Mouse (Mus musculus) MN1 (cell line): Measurements from ENCODE around the gene Rab1a.
"Not testable (repeated sequence)": the region's sequence is repeated elsewhere in the genome, so short reads cannot be mapped to it uniquely, and the experiment has no call there.

Experiments
- DNase-seq: peaks from one replicate; pipeline ENCODE4 v3.0.0-alpha.2; 2016; ENCODE audit warnings: low spot score

Gene Rab1a

DNA sequence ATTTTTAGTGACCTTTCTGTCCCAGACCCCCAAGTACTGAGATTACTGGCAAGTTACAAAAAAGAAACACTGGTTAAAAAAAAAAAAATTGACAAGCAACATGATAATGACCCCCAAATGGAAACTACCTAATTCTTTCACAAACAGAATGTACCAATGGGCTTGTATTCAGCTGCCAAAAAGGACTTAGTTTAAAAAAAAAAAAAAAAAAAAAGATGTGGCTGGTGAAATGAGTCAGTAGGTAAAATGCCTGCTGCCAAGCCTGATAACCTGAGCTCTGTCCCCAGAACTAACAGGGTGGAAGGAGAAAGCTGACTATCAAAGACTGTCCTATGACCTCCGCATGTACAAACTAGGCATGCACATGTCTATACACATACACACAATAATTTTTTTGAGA is 16.0 kb downstream of the Rab1a start:
- DNase-seq = no peak

DNA sequence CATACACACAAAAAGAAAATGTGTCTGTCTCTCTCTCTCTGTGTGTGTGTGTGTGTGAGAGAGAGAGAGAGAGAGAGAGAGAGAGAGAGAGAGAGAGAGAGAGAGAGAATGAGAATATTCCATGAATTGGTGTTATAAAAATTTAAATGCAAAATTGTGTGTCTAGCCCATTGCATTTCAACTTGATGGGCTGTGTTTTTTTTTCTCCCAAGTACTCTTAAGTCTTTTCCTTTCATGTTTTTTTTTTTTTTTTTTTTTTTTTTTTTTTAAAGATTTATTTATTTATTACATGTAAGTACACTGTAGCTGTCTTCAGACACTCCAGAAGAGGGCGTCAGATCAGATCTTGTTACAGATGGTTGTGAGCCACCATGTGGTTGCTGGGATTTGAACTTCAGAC is 20.4 kb downstream of the Rab1a start:
- not testable (repeated sequence) for DNase-seq

DNA sequence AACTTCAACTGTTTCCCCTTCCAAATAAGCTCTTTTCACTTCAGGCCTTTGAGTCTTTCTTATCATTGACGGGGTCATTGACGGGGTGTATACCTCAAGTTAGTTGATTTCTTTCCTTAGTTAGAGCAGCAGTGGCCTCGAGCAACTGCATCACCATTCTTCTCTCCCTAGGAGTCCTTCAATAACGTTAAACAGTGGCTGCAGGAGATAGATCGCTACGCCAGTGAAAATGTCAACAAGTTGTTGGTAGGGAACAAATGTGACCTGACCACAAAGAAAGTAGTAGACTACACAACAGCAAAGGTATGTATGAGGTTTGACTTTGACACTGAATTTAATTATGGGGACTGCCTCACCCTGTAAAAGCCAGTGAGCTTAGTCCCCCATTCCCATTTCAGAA is 23.0 kb downstream of the Rab1a start:
- DNase-seq = no peak

DNA sequence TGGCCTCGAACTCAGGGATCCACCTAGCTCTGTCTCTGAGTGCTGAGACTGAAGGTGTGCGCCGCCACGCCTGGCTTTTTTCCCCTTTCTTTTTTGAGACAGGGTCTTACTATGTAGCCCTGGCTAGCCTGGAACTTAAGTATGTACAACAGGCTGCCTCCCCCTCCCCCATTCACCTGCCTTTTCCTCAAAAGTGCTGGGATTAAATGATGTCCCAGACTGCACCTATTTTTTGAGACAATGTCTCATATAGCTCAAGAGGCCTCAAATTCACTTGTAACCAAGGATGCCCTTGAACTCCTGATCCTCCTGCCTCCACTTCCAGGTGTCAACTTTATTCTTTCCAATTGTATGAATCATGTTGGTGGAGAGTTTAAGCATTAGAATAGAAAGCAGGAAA is 24.7 kb downstream of the Rab1a start:
- DNase-seq = no peak

DNA sequence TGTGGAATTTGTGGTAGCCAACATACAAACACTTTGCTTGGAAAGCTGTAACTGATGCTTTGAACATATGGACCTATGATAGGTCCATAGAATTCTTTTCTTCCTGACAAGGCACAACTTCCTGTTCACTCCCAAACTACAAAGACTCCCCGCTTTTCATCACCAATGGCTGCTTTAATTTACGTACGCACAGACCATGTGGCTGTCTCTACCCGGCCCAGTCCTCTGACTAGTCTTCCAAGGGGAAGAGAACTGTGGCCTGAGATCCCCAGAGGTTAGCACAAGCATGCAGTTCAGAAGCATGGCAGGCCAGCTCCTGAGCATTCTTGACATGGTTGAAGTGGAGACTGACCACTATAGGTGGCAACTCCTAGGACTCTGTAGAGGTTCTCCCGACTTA is 27.4 kb downstream of the Rab1a start:
- no peak for DNase-seq

DNA sequence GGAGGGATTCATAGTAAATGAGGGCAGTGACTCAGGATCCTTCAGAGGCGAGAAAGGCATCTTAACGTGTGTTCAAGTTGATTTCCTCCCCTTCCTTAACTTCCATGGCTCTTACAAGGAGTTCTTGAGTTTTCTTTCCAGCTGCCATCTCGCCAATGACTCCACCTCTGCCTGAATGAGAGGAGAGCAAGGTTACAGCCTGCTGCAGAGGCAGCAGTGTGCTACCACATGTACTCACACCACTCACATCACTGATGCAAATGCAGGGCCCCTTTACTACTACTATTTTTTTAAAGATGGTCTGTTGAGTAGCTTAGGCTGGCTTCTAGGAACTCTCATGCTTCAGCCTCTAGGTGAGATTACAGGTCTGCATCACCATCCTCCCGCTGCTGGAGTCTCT is 28.1 kb downstream of the Rab1a start:
- DNase-seq = no peak

DNA sequence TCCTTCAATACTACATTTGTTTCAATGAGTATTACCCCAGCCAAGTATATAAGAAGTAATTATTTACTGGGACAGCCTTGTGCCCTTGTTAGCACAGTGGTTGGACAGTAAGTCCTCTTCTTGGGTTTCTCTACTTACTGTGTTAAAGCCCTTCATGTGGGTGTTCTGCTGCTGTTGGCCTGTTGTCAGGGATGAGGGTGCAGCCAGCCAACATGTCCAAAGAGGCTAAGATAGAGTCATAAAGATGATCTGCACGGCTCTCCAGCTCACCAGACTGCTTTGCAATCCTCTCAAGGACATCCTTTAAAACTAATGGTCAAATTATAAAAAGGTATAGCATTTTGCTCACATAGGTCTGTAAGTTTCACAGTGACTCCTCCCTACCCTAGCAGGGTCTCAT is 29.1 kb downstream of the Rab1a start:
- DNase-seq = no peak

DNA sequence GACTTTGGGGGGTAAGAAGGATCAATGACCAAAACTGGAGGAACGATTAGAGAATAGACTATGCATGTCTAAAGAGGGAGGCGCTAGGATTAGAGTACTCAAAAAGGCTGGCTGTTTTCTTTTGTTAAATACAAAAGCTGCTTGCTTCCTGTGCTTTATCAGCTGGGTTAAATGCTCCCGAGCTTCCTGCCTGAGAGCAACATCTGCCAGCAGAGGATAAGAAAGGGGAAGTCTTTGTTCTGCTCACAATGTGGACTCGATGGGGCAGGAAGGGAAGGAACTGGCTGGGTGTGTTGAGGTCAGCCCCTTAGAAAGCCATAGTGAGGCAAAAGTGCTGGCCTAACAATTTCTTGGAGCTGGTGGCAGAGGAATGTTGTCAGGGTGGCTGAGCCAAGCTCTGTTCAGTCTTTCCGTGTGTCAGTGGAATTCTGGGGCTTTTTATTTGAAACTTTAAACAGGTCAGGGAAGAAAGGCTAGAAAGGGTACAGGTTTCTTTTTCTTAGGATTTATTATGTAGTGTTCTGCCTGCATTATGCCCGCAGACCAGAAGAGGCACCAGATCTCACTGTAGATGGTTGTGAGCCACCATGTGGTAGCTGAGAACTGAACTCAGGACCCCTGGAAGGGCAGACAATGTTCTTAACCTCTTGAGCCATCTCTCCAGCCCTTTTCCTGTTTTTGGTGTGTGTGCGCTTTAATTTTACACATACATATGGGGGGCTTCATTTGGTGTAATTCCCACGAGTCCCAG is 30.1 kb downstream of the Rab1a start:
- no peak for DNase-seq

DNA sequence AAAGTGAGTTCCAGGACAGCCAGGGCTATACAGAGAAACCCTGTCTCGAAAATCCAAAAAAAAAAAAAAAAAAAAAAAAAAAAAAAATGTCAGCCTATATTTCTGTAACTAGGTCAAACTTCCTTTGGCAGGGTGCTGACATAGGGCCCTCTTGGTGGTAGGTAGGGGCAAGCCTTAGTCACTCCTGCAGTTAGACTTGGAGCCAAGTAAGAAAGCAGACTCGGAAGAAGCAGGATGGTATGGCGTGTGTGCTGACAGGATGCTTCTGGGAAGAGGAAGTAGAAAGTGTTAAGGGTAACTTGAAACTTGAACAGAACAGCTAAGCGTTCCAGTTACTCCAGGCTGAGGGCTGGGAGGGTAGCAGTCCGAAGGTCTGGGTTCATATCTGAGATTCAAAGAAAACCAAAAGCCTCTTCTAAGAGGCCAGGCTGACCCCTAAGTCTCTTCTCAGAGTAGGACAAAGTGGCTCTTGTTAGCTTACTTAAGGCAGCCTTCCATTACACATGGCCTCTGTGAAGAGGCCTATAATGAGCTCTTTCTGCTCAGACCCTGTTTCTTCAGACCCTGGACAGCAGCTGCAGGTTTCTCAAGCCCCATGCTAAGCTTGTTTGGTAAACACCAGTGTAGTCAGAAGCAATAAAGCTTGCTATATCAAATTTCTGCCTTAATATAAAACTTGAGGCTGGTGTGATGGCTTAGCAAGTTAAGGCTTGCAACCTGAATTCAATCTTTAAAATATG is 31.0 kb downstream of the Rab1a start:
- DNase-seq = no peak

DNA sequence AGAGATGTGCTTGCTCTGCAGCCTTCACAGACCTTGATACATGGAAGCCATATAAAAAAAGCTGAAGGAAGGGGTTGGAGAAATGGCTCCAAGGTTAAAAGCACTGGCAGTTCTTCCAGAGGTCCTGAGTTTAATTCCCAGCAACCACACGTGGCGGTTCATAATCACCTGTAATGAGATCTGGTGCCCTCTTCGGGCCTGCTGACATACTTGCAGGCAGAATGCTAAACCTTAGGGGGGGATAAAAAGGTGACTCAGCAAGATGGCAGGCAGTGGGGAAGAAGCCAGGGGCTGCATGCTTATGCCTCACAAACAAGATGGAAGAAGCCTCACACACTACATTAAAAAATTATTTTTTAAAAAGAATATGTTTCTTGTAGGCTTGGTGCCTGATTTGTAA is 33.0 kb downstream of the Rab1a start:
- DNase-seq = no peak

DNA sequence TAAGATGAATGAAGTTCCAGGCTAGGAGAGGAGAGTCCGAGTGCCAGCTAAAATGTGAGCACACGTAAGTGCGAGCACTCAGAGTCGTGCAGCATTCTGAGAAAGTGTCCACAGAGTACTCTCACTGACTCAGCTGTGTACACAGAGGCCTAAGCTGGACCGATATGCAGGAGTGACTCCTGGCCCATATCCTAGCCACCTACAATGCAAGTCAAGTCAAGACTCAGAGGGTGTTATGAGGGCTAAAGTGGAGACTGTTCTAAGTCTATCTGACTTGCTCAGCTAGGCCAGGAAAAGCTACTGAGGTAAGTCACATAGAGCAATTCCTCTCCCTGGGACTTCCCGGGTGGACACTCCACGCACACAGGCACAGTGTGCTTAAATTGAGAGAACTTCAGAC is 35.8 kb downstream of the Rab1a start:
- no peak for DNase-seq

DNA sequence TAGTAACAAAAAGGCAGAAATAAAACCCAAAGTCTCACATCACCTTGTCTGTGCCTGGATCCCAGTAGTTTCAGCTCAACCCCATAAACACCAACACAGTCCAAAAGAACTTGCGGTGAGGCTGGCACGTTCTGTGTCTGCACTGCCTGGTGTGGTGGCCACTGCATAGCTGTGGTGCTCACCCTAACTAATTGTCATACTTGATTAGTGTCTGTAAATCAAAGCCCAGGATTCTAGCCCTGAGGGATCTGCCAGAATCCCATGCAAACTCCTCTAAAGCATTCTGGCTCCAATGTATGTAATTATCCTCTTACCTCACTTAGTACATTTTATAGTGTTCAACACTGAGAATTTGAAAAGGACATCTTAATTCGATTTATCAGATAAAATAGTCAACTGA is 36.7 kb downstream of the Rab1a start:
- DNase-seq = no peak

DNA sequence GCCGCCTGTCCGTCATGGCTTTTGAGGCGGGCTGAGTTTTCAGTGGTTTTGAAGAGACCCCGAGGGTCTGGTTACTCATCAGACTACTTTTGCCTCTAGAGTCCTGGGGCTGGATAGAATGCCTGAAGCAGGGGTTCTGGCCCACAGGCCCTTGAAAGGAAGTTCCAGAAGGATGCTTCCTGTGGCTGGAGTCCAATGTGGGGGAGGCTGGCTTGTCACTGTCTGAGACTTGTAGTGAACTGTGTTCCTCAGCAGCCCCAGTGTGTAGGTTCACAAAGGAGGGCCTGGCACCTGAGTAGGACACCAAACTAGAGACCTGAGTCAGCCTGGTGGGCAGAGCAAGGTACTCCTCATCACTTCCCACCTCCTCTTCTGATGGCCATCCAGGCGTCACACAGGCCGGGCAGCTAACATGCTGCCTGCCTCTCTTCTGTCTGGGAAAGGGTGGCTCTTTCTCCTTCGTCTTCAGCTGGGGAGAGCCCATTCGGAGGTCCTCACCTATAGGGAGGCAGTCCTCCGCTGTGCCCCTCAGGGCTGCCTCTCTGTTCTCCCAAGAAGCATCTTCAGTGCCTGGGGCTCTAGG is 38.1 kb downstream of the Rab1a start:
- no peak for DNase-seq

DNA sequence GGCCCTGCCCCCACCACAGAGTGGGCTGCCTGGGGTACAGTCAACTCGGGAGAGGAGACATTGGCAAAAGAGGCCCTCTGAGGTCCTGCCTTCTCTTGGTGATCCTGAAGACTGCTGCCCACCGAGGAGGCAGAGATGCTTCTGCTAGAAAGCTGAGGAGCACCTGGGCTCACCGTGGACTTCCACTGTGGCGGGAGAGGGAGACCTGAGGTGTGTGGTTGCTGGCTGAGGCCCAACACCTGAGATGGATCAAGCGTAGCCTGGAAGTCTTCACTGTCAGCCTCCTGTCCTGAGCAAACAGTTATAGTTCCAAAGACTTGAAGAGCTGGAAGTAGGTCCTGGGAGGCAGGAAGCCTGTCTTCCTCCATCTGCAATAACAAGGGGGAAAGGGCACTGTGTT is 39.1 kb downstream of the Rab1a start:
- no peak for DNase-seq

DNA sequence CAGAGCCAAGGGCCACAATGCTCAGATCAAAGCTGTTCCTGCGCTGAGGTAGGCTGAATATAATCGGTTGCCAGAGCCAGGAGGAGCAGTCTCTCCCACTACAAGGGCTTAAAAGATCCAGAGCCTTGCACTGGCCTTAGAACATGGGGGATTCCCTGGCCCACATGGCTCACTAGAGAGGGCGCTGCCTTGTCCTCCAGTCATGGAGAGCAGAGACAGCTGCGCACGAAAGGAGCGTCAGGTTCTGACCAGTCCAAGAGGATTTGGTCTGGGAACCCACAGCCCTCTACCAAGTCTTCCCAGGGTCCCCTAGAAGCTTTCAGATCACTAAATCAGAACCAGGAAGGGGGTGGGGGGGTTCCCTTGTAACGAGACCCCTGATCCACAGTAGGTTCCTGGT is 40.1 kb downstream of the Rab1a start:
- DNase-seq = no peak

DNA sequence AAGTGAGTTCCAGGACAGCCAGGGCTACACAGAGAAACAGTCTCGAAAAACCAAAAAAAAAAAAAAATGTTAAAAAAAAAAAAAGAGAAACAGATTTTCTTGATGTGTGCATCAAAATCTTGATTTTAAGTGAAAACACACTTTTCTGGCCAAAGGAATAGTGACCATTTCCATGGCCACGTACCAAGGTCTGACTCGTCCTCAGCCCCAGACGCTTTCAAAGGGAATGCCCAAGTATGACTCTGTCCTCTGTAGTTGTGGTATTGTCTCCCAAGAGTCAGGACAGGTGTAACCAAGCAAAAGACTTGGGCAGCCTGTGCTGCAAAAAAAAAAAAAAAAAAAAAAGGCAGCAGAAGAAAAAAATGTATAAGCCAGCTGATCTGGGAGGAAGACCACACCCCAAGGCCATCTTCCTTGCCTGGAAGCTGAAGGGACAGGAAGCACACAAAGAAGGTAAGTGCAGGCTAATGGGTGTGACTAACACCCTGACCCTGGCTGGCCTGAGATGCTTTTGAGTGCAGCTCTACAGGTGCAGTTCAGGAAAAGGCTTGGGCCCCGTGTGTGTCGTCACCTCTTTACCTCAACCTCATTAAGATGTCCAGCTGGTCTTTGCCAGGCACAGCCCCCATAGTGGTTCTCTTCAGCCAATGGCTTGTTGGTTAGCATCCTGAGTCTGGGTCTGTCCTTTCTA is 41.3 kb downstream of the Rab1a start:
- no peak for DNase-seq

DNA sequence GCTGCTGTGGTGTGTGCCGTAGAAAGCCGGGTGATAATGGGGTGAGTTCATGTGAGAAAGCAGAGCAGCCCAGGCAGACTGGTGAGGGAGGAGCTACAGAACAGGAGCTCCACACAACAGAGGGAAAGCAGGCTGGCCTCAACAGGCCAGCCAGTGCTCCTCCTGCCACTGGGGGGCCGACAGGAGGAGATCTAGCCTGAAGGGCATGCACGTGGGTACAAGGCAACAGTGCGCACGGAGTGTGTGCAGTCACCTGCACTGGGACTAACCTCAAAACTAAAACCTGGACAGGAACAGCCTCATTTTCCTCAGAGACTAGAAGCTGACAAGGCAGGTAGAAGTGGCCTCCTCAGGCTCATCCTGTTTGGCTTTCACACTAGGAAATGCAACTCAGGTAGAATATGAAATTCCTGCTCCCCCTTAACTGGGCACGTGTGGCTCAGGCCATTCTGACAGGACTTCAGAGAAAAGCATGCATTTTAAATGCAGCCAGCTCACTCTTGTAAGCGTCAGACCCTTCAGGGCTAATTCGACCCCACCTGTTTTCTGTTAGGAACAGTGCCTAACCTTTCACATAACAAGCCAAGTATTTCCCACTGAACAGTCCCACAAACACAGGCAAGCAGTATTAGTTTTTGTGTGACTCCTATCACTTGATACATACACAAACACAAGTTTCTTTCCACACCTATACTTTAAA is 42.1 kb downstream of the Rab1a start:
- no peak for DNase-seq

DNA sequence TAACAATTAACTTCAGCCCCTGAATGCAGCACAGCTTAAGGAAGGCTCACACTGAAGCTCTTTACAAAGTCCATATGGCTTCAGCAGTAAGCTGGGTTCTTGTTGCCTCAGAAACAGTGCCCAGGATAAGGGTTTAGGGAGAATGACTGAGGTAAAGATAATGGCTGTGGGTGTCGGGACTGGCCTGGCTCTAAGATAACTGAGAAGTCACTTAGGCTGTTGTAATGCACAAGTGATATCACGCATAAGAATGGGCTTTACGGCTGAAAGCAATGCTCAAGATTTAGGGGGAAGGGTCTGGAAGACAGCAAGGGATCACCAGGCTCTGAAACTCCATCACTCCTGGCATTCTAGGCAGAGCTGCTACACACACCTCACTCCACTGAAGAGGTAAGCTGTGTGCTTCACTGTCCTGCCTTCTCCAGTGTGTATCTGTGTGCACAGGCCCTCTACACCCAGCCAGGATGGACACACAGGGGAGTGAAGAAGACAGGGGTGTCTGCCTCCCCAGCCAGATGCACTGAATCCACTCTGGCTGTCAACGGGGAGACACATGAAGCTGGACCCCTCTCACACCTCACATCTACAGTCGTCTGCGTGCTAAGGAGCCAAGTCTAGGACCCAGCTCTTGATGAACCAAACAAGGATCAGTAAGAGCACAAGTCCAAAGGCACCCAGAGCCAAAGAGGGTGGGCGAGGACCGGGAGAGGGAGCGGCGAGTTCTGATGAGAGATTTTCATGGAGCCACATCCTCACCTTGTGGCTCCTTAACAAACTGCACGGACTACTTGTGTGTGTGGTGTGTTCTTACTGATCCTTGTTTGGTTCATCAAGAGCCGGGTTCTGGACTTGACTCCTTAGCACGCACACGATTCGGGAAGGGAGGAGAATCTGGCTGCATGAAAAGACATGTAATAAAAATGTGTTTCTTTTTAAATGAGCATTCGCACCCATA is 43.4 kb downstream of the Rab1a start:
- DNase-seq = no peak

DNA sequence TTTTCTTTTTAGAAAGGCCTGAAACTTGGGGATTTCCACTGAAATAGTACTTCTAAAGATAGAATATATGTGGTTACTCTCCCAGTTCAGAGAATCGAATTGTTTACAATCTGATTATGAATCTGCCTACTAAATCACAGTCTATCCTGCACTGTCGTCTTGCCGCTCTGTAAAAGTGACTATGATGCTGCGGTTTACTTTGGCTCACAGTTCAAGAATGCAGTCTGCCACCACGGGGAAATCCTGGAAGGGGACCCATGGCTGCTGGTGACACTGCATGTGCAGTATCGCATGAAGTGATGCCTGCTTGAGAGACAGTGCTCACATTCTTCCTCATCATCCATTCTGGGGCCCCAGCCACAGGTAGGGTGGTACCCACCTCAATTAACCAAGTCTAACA is 44.1 kb downstream of the Rab1a start:
- DNase-seq = no peak

DNA sequence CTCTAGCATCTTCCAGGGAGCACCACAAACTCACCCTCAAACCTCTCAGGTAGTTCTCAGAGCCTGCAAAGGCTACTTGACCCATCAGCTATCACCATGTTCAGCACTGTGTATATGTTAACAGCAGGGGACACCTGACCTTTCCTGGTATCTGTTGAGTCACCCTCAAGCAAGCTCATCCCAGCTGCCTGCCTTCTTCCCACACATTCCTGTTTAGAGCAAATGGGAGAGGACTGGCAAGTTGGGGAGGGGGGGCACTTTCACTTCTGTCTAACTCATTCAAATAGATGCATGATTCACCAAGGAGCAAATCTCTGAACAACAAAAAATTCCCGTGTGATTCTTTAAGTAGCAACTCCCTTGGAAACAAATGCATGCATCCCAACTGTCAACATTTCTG is 45.4 kb downstream of the Rab1a start:
- DNase-seq = no peak
